Mouse (Mus musculus) intestine, postnatal 0 days (tissue): ENCODE data around the gene Cpa4. TPM values are rescaled to one million over a fixed set of nuclear protein-coding genes. Genes with fewer than 3 reads are reported as not detected.

Experiments
- ATAC-seq: fragments of 200-750 bp; cut with Nextera tagmentation; 2 replicates; pipeline ENCODE4 v1.8.0; 2017; ENCODE audit warnings: mild to moderate bottlenecking, moderate TSS enrichment, moderate library complexity
- H3K27ac ChIP-seq: fragments of 300-500 bp; sonication (generic); 2 replicates; pipeline ENCODE4 v1.5.1; 2014; ENCODE audit warnings: mild to moderate bottlenecking, low read depth, low read length, moderate library complexity
- H3K27me3 ChIP-seq: fragments of 300-500 bp; sonication (generic); replicated peaks from 2 replicates; pipeline ENCODE4 v1.6.1; 2014; ENCODE audit warnings: low read length, mixed read lengths; ENCODE audit not compliant: control insufficient read depth, insufficient read depth
- H3K36me3 ChIP-seq: fragments of 300-500 bp; sonication (generic); 2 replicates; pipeline ENCODE4 v1.6.1; 2014; ENCODE audit warnings: mild to moderate bottlenecking, moderate library complexity; ENCODE audit not compliant: control insufficient read depth, insufficient read depth
- H3K4me1 ChIP-seq: fragments of 300-500 bp; sonication (generic); replicated peaks from 2 replicates; pipeline ENCODE4 v1.6.1; 2014; ENCODE audit warnings: antibody characterized with exemption, low read length, mixed read lengths; ENCODE audit not compliant: control insufficient read depth, insufficient read depth
- H3K4me2 ChIP-seq: fragments of 300-500 bp; sonication (generic); replicated peaks from 2 replicates; pipeline ENCODE4 v1.6.1; 2014; ENCODE audit warnings: low read depth, mild to moderate bottlenecking, moderate library complexity
- H3K4me3 ChIP-seq: fragments of 300-500 bp; sonication (generic); 2 replicates; pipeline ENCODE4 v1.5.1; 2014; ENCODE audit warnings: low read depth, low read length
- H3K9ac ChIP-seq: fragments of 300-500 bp; sonication (generic); 2 replicates; pipeline ENCODE4 v1.6.1; 2014; ENCODE audit warnings: mild to moderate bottlenecking, low read depth, low read length
- H3K9me3 ChIP-seq: fragments of 300-500 bp; sonication (generic); 2 replicates; pipeline ENCODE4 v1.6.1; 2016; ENCODE audit warnings: mixed run types; ENCODE audit not compliant: control insufficient read depth
- CTCF ChIP-seq: sonication (generic); IDR thresholded peaks from 2 replicates; pipeline ENCODE4 v1.5.1; 2016; ENCODE audit warnings: low read depth, mild to moderate bottlenecking, control low read depth, antibody characterized with exemption, moderate library complexity
- WGBS: fragments of 180-500 bp; shearing (Covaris S2); extraction: QIAGEN DNeasy Blood & Tissue Kit; methylation state at CpG from one replicate; pipeline ENCODE4 v1.1.7; 2014; 5-methylcytosine and 5-hydroxymethylcytosine counted together
- polyA plus RNA-seq: library from polyadenylated mRNA; unstranded; fragments of >200 nt; fragmentation: Nextera tagmentation; extraction: Ambion mirVana; gene quantifications from 2 replicates; pipeline ENCODE4 v1.2.1, GENCODE M21; 2015

Cpa4 gene
- polyA plus RNA-seq, 1 experiment from 2014 or later = 0.04 TPM

DNA sequence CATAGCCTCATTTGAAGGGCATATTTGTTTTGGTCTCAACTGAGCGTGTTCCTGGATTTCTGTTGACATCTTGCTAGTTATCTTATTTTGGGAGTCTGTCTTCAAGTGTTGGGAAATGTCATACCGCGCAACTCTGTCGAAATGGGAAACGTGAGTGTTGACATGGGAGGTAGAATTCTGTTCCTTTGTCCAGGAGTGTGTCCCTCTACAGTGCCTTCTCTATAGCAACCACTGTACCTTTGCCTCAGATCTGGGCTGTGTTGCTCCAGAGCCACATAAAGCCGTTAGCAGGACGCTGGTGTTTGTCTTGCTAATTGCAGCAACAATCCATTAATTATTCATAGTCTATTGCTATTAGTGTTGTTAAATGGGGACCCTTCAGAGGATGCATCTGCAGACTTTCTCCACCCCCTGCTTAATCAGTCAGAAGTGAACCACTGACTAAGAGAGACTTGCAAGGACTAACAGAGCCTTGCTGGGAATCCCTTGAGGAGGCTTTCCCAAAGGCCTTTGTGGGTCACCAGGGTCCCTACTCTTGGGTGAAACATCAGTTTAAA is 18.8 kb downstream of the Cpa4 start:
- no peaks in the 10 kb centered on the region for H3K27me3 ChIP-seq
- no peaks in the 10 kb centered on the region for H3K4me1 ChIP-seq
- TF ChIP-seq CTCF = no peak
- H3K9me3 ChIP-seq = no peaks in the 10 kb centered on the region
- H3K27ac ChIP-seq = no peak overlapping the region
- no peak overlapping the region for H3K9ac ChIP-seq
- H3K4me3 ChIP-seq = no peak overlapping the region
- no peaks in the 10 kb centered on the region for H3K36me3 ChIP-seq
- ATAC-seq = no peak
- WGBS = 80% methylated on average over 7 of the region's 7 CpGs
- no peak overlapping the region for H3K4me2 ChIP-seq

DNA sequence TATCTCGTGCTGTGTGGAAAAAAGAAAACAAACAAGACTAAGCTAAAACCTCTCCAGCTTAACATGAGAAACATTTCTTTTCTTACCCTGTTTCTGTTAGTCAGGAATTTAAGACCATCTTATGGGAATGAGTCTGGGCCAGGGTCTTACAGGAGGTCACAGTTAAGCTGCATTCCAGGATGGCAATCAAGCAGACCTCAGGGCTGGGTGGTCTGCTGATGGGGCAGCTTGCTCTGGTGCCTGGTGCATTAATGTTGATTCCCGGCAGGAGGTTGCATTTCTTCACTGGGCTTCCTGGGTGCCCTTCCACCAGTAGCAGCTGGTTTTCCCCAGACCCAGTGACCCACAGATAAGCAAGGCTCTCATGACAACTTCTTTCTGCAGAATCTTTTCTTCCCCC is 21.6 kb downstream of the Cpa4 start:
- no peaks in the 10 kb centered on the region for H3K36me3 ChIP-seq
- no peak for ATAC-seq
- H3K27me3 ChIP-seq = no peaks in the 10 kb centered on the region
- H3K4me3 ChIP-seq = no peak overlapping the region
- WGBS = 47% methylated on average over 2 of the region's 2 CpGs
- no peaks in the 10 kb centered on the region for H3K4me1 ChIP-seq
- H3K9ac ChIP-seq = no peak overlapping the region
- TF ChIP-seq CTCF = no peak
- H3K27ac ChIP-seq = no peak overlapping the region
- no peaks in the 10 kb centered on the region for H3K9me3 ChIP-seq
- no peak overlapping the region for H3K4me2 ChIP-seq

DNA sequence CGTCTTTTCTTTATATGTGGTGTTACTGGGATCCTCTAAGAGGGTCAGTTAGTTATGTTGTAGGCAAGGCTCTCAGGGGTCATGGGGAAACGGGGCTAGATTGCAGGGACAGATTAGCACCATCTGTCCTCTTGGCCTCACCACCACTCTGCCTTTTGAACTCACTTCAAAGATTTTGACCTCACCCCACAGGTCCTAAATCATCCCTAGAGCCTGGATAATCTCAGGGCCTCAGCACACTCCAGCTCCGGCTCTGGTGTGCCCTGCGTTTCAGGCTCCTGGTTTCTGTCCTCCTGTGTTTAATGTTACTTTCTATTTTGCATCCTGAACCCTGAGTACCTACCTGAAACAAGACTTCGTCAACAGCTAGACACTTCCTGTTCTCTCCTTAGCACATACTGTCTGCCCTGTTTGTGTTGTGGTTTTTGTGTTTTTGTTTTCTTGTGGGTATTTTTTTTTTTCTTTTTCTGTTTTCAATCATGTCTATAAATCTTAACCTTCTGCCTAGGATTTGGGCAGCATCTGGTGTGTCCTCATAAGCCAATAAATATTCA is 23.8 kb downstream of the Cpa4 start:
- no peaks in the 10 kb centered on the region for H3K36me3 ChIP-seq
- H3K4me3 ChIP-seq = no peak overlapping the region
- 51% methylated on average over 5 of the region's 5 CpGs for WGBS
- no peaks in the 10 kb centered on the region for H3K9me3 ChIP-seq
- no peak overlapping the region for H3K27ac ChIP-seq
- H3K9ac ChIP-seq = no peak overlapping the region
- no peak for TF ChIP-seq CTCF
- no peaks in the 10 kb centered on the region for H3K4me1 ChIP-seq
- no peak overlapping the region for H3K4me2 ChIP-seq
- H3K27me3 ChIP-seq = no peaks in the 10 kb centered on the region
- no peak for ATAC-seq

DNA sequence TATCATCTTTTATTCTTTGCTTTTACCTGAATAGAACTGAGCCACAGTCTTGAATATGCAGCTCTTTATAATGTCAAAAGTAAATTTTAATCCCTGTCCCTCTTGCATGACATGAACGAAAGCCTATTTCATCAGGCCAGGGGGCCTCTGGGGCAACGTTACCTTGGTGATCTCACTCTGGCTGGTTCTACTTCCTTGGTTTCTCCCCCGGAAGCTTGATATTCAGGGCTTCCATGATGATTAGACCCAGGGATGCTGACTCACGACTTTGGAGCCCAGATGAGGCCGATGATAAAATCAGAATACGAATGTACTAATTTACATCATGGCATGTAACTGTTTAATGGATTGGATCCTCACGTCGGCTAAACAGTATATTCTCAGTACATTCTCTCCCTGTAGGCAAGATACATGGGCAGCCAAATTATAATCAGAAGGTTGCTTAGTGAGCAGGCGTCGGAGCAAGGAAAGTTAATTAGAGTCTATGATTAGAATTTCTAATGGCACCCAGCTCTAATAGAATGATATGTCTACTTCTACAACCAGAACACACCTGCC is 24.3 kb downstream of the Cpa4 start:
- no peaks in the 10 kb centered on the region for H3K9me3 ChIP-seq
- H3K4me3 ChIP-seq = no peak overlapping the region
- no peak overlapping the region for H3K4me2 ChIP-seq
- no peak for ATAC-seq
- H3K4me1 ChIP-seq = no peaks in the 10 kb centered on the region
- no peaks in the 10 kb centered on the region for H3K36me3 ChIP-seq
- H3K27me3 ChIP-seq = no peaks in the 10 kb centered on the region
- no peak overlapping the region for H3K27ac ChIP-seq
- no peak for TF ChIP-seq CTCF
- 80% methylated on average over 10 of the region's 10 CpGs for WGBS
- H3K9ac ChIP-seq = no peak overlapping the region

GRCm38 (mm10) chr6:30594364-30594763 is 26.2 kb downstream of the Cpa4 start:
- no peak for ATAC-seq
- H3K36me3 ChIP-seq = no peaks in the 10 kb centered on the region
- no peak for TF ChIP-seq CTCF
- H3K4me1 ChIP-seq = no peaks in the 10 kb centered on the region
- WGBS = 62% methylated on average over 7 of the region's 7 CpGs
- H3K27me3 ChIP-seq = no peaks in the 10 kb centered on the region
- no peak overlapping the region for H3K9ac ChIP-seq
- no peak overlapping the region for H3K27ac ChIP-seq
- no peak overlapping the region for H3K4me3 ChIP-seq
- H3K4me2 ChIP-seq = no peak overlapping the region
- H3K9me3 ChIP-seq = no peaks in the 10 kb centered on the region

- Histone ChIP-seq H3K27ac (no peak overlapping the region), H3K4me1 (no peaks in the 10 kb centered on the region), H3K9ac (no peak overlapping the region), H3K4me3 (no peak overlapping the region), H3K27me3 (no peaks in the 10 kb centered on the region), H3K36me3 (no peaks in the 10 kb centered on the region), H3K9me3 (no peaks in the 10 kb centered on the region), H3K4me2 (no peak overlapping the region)
- WGBS = 70% methylated on average over 8 of the region's 8 CpGs
- ATAC-seq = no peak
- TF ChIP-seq CTCF = no peak
Measured at GRCm38 (mm10) chr6:30596230-30596898, 28.2 kb downstream of the Cpa4 start.
